Mouse (Mus musculus) 3T3-L1 (cell line): ENCODE results near the gene Hibadh.

Source experiments
- DNase-seq: peaks from one replicate; pipeline ENCODE4 v3.0.0-alpha.2; 2015; ENCODE audit warnings: low read depth, low spot score

Gene Hibadh

DNA sequence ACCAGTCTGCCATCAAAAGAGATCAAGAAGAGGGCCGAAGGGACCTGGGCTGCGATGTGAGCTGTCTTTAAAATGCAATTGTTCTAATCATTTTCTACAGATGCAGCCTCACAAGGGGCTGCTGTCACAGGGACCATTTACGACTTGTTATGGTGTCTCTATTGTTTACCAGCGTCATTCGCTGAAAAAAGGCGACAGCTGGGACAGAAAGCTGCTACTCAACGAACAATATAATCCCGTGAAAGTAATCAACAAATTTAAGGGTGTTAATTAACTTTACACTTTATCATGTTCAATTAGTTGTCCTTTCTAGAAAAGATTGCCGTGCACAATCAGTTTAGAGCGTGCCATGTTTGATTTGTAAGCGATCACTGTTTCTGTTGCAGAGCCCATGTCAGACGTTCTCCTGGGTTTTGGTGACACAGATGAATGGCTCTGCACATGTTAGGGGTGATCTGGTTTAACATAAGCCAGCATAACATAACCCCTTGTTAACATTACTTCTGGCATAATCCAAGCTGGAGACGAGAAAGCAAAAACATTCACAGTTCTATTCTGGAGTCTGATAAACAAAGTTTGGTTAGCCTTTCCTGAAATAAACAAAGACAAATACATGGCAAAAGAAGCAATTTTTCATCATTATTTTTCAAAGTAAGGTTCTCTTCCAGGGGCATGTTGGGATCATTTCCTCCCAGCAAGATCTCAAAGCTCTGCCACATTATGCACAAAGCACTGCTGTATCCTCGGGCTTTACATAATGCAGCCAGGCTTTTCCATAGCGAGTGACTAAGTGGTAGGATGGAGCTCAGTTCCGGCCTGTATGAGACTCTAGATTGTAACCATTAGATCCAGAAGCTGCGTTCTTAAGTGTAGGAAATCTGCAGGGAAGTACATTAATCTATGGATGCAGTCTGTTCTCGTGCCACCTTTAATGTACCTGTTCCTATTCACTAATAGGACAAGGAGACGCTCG lies 72.6 kb downstream of the Hibadh start:
- no peak for DNase-seq

- no peak for DNase-seq
Measured at GRCm38 (mm10) chr6:52565210-52565609, 75.0 kb downstream of the Hibadh start.

GRCm38 (mm10) chr6:52562994-52563393 lies 77.2 kb downstream of the Hibadh start:
- no peak for DNase-seq

DNA sequence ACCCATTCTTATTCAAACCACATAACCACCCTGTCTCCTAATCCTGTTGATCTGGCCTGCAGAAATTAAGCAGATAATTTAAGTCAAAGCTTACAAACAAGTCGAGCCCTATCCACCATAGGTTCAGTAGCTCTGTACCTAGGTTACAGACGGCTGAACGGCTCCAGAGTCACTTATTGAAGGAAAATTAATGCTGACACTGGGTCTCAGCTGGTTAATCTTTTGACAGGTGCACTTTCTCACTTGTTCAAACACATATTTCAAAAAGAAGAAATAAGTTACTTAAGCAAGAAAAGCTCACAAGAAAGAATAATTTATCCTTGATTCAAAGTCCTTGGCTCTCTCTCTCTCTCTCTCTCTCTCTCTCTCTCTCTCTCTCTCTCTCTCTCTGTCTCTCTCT lies 81.1 kb downstream of the Hibadh start:
- no peak for DNase-seq

- no peak for DNase-seq
Measured at GRCm38 (mm10) chr6:52544376-52544775, 95.8 kb downstream of the Hibadh start.

- DNase-seq: no peak
Measured at GRCm38 (mm10) chr6:52542464-52542863, 97.7 kb downstream of the Hibadh start.

- DNase-seq: no peak
Measured at GRCm38 (mm10) chr6:52539911-52540310, 100.3 kb downstream of the Hibadh start.

- DNase-seq: peak; percentile 64
Measured at GRCm38 (mm10) chr6:52535072-52535704, 105.0 kb downstream of the Hibadh start.

DNA sequence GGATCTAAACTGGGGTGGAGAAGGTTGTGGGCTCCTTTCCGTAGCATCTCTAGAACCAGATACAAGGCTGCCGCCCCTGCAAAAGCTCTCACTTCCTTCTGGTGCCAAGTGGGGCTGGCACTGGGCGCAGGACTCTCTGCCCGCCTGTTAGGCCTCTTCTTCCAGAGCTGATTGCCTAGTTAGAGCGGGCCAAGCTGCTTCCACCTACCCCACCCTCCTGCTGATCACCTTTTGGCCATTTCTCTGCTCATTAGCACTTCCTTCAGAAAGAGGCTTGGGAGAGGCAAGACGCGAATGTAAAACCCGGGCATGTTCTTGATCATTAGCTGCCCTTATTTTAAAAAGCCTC lies 108.1 kb downstream of the Hibadh start:
- no peak for DNase-seq

DNA sequence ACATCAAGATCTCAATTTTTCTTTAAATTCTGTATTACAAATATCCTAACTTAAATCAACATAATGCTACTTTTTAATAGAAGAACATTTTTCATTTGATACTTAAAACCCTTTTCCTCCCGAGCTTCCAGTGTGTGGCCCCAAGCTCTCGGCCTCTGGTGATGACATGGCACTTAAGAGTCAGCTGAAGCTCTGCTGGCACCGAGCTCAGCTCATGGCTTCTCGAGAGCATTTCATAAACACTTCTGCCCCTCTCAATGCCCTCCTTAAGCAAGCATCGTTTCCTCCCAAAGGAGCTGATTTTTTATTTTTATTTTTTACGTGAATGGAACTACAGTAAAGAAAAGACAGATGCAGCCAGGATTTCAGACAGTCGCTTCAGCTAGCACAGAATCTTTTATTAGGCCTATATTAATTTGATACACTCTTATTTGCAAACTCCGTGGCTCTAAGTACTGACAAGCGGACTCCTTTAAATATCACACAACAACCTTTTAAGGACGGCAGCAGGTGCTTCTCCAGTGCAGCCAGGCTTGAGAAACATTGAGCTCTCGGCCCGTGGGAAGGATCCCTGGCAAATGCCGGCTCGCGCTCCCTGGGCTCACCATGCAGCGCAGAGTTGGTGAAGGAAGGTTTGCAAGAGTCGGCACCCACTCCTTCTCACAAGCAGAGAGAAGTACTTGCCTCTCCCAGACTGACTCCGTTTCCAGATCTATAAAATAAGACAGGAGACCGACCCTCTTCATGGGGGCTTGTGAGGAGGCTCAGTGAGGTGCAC lies 108.6 kb downstream of the Hibadh start:
- no peak for DNase-seq

- DNase-seq: no peak
Measured at GRCm38 (mm10) chr6:52530861-52531260, 109.3 kb downstream of the Hibadh start.

GRCm38 (mm10) chr6:52524226-52524625 lies 116.0 kb downstream of the Hibadh start:
- no peak for DNase-seq

GRCm38 (mm10) chr6:52518704-52519103 lies 121.5 kb downstream of the Hibadh start:
- no peak for DNase-seq

GRCm38 (mm10) chr6:52517272-52517671 lies 122.9 kb downstream of the Hibadh start:
- no peak for DNase-seq

- no peak for DNase-seq
Measured at GRCm38 (mm10) chr6:52513876-52514405, 126.2 kb downstream of the Hibadh start.

DNA sequence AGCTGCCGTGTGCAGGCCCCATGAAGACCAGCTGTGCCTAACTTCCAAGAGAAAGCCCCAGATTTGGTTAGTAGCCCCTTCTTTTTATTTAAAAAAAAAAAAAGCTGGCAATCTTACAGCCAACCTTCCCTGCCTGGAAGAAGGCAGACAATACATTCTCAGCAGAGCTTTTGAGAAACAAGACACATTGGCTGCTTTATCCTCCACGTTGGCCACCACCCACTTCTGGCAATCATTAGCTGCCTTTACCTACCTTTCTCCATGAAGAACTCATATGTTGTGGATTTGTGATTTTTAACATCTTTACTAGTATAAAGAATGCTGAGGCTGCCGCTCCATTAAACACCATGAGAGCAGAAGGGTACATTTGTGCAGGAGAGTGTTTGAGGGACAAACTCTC lies 131.4 kb downstream of the Hibadh start:
- no peak for DNase-seq

- no peak for DNase-seq
Measured at GRCm38 (mm10) chr6:52507946-52508345, 132.2 kb downstream of the Hibadh start.

GRCm38 (mm10) chr6:52507171-52507570 lies 133.0 kb downstream of the Hibadh start:
- DNase-seq: no peak

DNA sequence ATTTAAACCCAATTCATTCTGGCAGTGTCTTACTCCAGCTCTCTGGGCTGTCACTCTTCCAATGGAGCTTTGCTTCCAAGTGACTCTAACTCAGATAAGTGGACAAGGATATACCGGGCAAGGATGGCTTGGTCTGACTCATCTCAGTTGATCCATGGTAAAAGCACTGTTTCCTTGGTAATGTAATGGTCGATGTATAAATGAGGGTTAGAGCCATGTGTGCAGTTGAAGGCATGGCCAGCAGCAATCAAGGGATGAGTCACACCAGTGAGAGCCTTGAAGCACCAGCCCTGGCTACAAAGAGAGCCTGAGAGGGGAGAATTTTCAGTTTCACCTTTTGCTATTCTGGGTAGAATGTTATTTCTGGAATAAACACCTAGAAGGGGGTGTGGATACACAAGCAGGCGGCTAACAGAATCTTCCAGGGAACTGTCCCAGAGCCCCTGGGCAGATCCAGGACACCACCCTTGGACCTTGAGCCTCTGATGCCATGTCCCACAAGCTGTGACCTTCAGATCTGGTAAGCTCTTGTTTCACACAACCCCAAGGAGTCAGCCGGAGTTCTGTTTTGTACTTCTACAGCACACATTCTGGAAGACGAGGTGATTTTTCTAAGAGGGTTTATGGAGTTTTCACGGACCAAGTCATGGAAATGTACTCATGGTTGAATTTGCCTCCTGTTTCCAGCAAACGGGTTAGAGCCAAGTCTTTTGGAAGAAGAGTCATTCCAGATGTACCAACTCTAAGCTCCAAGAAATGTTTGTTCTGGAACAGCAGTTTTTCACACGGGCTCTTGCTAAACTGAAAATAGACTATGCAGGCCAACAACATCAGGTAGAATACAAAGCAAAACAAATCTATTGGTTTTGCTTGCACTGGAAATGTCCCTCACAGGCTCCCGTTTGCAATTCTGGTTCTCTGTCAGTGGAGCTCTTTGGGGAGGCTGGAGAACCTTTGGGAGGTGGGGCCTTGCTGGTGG lies 134.1 kb downstream of the Hibadh start:
- DNase-seq: peak; percentile 89

DNA sequence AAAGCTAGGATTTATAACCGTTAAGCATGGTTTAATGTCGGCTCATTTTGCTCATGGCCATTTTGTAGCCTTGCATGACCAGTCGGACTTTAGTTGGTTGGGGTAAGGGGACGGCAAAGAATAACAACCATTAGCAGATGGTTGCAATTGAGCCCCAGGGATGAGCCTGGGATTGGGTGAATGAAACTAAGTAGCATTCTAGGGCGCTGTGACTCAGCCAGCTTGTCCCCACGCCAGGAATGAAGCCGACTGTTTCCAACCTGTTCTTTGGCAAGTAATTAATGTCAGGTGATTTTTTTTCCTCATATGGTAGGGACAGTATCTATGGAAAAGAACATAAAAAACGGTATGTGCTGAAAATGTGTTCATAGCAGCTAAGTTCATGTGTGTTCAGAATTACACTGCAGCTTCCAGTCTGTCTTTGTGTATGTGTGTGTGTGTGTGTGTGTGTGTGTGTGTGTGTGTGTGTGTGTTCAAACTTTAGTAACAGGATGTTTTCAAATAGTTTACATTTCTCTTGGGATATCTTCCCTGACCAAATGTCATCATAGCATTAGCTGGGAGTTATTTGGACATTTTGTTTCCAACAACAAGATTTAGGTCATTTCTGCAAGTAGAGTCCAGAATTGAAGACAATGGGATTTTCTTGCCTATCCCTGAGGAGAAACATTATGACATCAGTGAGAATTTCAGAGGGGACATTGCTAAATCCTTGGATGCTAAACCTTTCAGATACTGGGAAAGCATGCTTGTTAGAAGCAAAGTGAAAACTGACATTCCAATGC lies 135.3 kb downstream of the Hibadh start:
- DNase-seq: peak; percentile 90
